Mouse (Mus musculus) urinary bladder, adult 18-20 months (tissue): ENCODE data around the gene Rnft1.
"Not testable (repeated sequence)": the region's sequence is repeated elsewhere in the genome, so short reads cannot be mapped to it uniquely, and the experiment has no call there.

ENCODE experiments used
- DNase-seq, 2 experiments: peaks; one replicate each; pipeline ENCODE4 v3.0.0; 2022; ENCODE audit warnings: low spot score in 2 of 2, mixed read lengths in 2 of 2

Rnft1 gene

GRCm38 (mm10) chr11:86519751-86520150 is 35.3 kb downstream of the Rnft1 start:
- no peak for DNase-seq

DNA sequence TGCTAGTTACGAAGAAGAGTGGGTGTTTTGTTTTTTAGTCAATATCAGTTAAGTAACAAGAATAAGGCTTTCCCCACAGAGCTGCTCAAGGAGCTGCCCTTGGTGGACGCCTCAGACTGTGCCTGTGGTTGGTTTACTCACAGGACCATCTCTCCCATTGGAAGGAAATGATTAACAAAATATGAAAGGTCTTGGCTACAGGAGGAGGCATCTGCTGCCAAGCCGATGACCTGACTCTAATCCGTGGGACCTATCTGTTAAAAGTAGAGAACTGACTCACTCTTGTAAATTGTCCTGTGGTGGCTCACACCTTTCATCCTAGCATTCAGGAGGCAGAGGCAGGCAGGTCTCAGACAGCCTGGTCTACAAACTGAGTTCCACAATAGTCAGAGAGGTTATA is 43.1 kb downstream of the Rnft1 start:
- DNase-seq: no peak

- no peak for DNase-seq
Observed at GRCm38 (mm10) chr11:86532834-86533233, 48.4 kb downstream of the Rnft1 start.

GRCm38 (mm10) chr11:86533302-86533701 is 48.8 kb downstream of the Rnft1 start:
- DNase-seq: not testable (repeated sequence)

DNA sequence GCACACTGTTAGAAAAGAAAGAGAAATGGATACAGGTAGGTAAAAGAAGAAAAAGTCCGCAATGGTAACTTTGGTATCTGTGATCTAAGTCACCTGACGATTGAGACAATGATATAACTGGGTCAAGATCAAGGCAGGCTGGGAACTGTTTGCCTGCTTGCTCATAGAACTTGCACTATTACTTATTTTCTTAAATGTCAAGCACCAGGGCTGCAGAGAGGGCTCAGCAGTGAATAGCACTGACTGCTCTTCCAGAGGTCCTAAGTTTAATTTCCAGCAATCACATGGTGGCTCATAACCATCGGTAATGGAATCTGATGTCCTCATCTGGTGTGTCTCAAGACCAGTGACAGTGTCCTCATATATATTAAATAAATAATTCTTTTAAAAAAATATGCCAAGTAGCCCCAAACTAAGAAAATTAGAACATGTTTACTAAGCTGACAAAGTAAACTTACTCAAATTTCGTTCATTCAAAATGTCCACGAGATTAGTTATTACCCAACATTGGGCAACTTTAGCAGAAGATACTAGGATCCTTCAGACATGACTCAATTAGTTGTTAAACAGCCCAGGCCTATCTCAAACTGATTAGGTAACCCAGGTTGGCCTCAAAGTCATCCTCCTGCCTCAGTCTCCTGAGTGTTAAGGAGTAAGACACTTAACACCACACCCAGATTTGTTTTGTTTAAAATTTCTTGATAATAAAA is 49.9 kb downstream of the Rnft1 start:
- DNase-seq: no peak

GRCm38 (mm10) chr11:86538786-86539185 is 54.3 kb downstream of the Rnft1 start:
- DNase-seq: no peak

GRCm38 (mm10) chr11:86539716-86540475 is 55.4 kb downstream of the Rnft1 start:
- DNase-seq: no peak

GRCm38 (mm10) chr11:86540476-86540845 is 56.0 kb downstream of the Rnft1 start:
- no peak for DNase-seq

DNA sequence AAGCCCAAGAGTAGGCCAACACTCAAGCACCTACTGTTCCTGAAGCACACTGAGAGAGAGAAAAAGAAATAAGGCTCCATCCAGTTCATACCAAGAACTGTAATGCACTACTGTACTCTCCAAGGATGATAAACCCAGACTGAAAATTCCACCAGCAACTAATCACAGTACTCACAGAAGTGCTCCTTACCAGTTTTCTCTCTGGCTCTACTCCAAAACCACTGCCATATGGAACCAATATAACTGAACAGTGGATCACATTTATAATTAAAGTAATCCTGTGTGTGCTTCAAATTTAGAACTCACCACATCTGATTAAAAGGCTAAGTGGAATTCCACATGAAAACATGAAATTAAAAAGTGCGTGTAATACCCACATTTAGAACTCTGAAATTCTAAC is 58.4 kb downstream of the Rnft1 start:
- no peak for DNase-seq

GRCm38 (mm10) chr11:86543960-86544638 is 59.6 kb downstream of the Rnft1 start:
- no peak for DNase-seq

- peak; percentile 93 to 99 for DNase-seq
Observed at GRCm38 (mm10) chr11:86544639-86545299, 60.3 kb downstream of the Rnft1 start, which contains the start of the genes Rps6kb1 and Tubd1. Gene Rps6kb1 (minus strand): TSS chr11:86544805. Gene Tubd1 (plus strand): TSS chr11:86544991.

DNA sequence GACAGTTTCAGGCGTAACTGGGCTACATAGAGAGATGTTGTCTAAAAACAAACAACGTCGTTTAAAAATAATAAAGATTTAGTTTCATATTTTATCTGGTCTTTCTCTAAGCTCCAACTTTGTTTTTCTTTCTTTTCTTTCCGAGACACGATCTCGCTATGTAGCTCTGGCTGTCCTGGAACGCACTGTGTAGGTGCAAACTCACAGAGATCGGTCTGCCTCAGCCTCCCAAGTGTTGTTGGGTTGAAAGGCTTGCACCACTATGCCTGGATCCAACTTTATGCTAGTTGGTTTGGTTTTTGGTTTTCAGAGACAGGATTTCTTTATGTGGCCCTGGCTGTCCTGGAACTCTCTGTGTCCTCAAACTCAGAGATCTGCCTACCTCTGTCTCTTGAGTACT is 61.1 kb downstream of the Rnft1 start:
- no peak for DNase-seq

DNA sequence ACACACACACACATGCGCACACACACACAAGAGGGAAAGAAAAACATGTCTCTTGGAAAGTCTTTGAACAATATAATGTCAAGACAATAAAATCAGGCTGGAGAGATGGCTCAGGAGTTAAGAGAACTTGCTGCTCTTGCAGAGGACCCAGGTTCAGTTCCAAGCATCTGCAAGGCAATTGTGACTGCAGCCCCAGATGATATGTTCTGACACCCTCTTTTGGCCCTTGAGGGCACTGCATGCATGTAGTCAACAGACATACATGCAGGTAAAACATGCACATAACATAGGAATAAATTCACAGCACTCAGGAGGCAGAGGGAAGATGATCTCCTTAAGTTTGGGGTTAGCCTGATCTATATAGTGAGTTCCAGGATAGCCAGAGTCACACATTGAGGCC is 63.0 kb downstream of the Rnft1 start:
- no peak for DNase-seq
